Mouse (Mus musculus): ENCODE measurements around the gene Foxm1.

DNA sequence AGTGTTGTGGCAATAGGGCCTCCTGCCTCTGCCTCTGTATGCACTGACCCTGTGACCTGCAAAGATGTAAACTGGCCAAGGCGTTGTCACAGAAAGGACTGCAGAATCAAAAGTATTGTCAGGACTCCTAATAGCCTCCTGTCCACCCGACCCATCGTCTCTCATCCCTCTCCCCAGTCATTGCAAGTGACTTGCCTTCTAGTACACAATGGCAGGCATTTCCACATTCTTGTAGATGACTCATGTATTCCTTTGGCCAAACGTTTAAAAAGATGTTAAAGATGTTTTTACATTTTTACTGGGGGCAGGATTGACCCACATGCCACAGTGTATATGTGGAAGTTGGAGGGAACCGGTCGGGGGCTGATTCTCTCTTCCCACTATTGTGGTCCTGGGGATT, 2.0 kb downstream of the Foxm1 start:
- no peak for TF ChIP-seq CTCF (IDR thresholded peaks at IDR 0.05; ENCODE audit: insufficient read depth, low read depth, low read length)
- no peak for TF ChIP-seq POLR2A (IDR thresholded peaks at IDR 0.05; ENCODE audit: insufficient read depth, low read depth, low read length)
